Mouse (Mus musculus) bone marrow, adult 2 months (tissue): ENCODE measurements around the gene Spata31d1d.

Experiments
- CTCF ChIP-seq: fragments of 200-500 bp; IDR thresholded peaks from 2 replicates; pipeline ENCODE4 v1.5.1; 2011; ENCODE audit warnings: low read length, control low read depth; ENCODE audit not compliant: control insufficient read depth, insufficient read depth
- POLR2A ChIP-seq: fragments of 200-500 bp; IDR thresholded peaks from 2 replicates; pipeline ENCODE4 v1.6.1; 2011; ENCODE audit warnings: low read depth, mild to moderate bottlenecking, control low read depth, low read length, borderline replicate concordance; ENCODE audit not compliant: control insufficient read depth

DNA sequence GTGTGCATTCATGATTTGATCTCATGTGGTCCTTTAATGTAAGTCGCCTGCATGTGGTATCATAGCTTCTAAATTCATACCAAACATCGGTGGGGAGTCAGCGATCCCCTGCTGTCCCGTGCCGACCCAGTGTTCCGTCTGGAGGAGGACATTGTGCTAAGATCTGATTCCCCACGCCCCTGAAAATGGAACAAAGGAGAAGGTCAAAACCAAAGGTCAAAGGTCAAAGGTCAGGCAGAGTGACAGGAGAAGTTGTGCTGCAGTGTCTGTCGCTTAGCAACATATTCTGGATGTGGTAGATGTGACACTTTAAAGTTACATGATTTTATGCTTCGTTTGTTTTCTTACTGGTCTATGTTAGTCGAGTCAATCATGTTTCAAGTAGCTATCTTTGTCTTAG is 40.1 kb downstream of the Spata31d1d start:
- TF ChIP-seq CTCF (no peak), POLR2A (no peak)
